Mouse (Mus musculus) right cerebral cortex, postnatal 36 days (tissue): Measurements from ENCODE around the gene Herpud1.

Experiments used
- DNase-seq, 2 experiments: peaks; one replicate each; pipeline ENCODE4 v3.0.0; 2022; ENCODE audit warnings: low spot score in 2 of 2, mixed read lengths in 1 of 2

Herpud1 gene

DNA sequence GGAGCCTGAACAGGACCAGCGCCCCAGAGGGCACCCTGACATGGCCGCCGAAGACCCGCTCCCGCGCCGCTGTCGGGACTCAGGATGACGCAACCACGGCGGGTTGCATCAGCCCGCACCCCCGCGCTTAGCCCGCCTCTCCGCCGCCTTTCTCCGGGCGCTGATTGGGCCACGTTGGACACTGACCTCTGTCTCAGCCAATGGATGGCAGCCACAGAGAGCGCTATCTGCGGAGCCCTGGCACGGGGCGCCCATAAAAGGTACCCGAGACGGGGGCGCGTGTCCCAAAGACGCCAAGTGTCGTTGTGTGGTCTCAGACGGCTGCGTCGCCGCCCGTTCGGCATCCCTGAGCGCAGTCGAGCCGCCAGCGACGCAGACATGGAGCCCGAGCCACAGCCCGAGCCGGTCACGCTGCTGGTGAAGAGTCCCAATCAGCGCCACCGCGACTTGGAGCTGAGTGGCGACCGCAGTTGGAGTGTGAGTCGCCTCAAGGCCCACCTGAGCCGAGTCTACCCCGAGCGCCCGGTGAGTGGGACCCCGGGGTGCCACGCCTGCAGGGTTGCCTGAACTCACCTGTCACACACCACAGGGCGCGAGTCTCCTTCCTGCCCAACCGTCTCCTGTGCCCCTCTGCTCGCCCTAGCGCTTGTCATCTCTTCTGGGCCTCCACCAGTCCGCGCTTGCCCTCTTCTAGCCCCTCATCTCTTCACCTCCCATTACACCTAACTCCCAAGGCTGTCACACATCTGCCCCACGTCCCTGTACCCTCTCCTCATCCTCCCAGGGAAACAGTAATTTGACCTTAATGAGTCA, at the start of gene Herpud1:
TSS of gene Herpud1 (plus strand) at position 225 of the 813 bp plus-strand sequence.
- DNase-seq = peak; percentile 99

DNA sequence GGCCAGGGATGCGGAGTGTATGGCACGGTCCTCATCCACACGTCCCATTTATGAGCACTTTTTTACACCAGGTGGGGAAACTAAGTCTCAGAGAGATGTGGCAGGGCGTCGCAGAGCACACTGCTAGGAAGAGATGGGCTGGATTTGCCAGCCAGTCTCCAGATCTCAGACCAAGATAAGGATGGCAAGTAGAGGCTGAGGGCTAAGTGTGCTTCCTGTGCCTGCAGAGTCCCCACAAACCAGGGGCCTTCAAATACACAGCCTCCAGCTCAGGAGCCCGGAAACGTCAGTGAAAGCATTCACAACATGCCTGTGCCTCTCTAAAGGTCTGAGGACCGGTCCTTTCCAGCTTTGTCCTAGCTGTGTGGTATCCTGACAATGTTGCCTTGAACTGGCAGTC, 48.7 kb upstream of the Herpud1 start:
- no peak for DNase-seq

- DNase-seq = no peak
These were observed 45.4 kb upstream of the Herpud1 start for GRCm38 (mm10) chr8:94340796-94341195.

- no peak for DNase-seq
These were observed 43.5 kb upstream of the Herpud1 start for GRCm38 (mm10) chr8:94342691-94343090.

DNA sequence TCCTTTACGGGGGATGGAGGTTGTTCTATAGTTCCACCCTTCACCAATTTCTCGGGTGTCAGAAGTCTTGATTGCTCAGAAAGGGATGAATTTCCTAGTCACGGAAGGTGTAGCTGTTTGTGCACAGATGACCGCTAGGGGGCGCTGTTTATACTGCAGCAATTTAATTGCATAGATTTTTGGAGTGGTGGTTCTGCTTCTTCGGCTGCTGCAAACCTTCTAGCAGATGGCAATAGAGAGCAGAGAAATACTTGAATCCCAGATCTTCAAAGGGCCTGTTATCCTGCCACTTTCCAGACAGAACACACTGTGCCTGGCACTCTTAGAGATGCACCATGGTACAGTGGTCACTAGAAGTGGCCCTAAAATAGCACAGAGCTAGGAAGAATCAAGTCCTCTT, 42.9 kb upstream of the Herpud1 start:
- peak; percentile 64 to 67 for DNase-seq

- DNase-seq = no peak
These were observed 42.4 kb upstream of the Herpud1 start for GRCm38 (mm10) chr8:94343778-94344320.

DNA sequence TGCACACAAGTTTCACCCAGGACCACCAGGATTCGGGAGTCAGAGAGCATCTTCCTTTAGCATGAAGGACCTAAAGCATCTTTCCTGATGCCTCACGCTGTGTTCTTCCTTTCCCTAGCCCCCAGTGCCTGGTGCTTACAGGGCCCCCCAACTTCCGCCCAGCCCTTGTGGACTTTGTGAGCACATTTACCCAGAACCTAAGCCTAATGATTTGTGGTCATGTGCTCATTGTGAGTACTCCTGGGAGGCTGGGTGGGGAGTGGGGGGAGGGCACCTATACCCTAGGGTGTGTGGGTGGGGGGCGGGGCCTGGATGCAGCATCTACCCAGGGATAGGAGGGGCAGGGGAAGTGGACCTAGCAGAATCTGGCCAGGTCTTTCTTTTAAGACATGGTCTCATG, 40.6 kb upstream of the Herpud1 start:
- DNase-seq = no peak

DNA sequence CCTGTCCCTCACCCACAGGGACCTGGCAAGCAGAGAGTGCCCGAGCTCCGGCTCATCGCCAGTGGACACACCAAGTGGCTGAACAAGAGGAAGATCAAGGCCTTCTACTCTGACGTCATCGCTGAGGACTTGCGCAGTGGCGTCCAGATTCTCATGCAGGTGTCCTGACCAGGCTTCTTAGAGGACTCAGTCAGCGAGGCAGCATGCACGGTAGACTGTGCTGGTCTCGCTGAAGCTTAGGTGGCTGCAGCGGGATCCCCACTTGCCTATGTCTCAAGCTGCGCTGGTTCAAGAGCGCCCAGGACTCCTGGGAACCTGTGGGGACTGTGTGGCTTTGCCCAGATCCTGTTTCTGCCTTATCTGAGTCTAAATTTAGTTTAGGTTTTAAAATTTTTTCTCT, 40.0 kb upstream of the Herpud1 start:
- no peak for DNase-seq

GRCm38 (mm10) chr8:94348425-94348824, 37.8 kb upstream of the Herpud1 start:
- DNase-seq = no peak

DNA sequence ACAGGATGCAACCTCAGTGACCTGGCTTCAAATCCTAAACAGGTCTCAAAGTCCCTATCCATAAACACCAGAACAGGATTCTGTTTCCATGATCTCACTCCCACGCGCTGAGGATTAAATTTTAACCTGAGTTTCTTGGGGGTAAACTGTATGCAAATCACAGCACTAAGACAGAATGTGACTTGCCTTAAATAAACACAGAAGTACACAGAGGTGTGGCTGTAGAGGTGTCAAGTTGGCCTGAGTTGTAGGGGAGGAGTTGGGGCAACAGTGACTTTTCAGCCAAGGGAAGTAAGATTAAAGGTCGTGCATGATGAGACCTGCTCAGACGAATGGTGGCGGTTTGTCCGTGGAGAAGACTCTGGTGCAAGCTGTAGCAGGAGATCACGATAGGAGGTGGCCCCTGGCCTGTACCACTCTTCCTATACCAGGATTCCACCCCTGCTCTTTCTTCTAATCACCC, 32.1 kb upstream of the Herpud1 start:
- no peak for DNase-seq

GRCm38 (mm10) chr8:94354571-94354970, 31.7 kb upstream of the Herpud1 start:
- no peak for DNase-seq

DNA sequence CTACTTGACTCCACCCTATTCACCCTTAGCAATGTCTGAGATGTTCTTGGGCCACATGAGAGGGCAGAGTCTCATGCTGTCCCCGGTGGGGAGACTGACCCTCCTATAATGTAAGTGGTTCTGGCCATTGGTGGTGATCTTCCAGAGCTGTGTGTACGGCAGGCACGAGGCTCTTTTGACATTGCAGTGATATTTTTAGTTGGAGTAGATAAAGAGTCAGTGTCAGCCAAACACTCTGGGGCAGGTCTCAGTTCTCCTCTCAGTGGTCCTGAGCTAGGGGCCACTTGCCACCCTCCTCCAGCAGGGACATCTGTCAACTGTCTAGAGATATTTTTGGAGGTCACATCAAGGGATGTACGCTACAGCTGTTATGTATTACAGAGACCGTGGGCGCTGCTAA, 29.0 kb upstream of the Herpud1 start:
- DNase-seq = no peak

- DNase-seq = peak; percentile 20 to 30
These were observed 27.7 kb upstream of the Herpud1 start for GRCm38 (mm10) chr8:94358541-94358940.

GRCm38 (mm10) chr8:94361774-94362431, 24.3 kb upstream of the Herpud1 start:
- no peak for DNase-seq

DNA sequence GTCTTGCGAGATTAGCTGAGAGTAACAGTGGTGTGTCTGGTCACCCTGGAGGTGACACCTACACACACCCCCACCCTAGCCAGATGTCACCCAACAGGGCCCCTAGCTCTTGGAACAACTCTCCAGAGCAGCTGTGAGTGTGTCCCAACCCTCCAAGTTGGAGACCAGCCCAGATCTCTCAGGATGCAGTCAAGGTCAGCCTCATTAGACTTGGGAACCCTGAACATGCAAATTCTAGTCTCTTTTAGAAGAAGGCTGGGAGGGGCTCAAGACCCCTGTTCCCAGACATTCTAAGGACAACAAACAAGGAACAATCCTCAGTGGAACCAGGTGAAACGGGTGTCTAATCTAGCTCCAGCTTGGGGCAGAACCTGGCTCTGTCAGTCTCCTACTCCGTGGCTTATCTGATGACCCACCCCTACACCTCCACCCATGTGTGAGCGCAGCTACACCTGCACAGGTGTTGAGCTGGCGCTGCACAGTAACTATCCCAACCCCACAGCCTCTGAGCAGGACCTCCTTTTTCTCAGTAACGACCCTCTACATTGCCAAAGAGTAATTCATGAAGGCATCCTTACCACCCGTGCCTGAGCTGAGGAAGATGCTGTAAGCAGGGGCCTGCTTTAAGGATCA, 23.5 kb upstream of the Herpud1 start:
- no peak for DNase-seq

DNA sequence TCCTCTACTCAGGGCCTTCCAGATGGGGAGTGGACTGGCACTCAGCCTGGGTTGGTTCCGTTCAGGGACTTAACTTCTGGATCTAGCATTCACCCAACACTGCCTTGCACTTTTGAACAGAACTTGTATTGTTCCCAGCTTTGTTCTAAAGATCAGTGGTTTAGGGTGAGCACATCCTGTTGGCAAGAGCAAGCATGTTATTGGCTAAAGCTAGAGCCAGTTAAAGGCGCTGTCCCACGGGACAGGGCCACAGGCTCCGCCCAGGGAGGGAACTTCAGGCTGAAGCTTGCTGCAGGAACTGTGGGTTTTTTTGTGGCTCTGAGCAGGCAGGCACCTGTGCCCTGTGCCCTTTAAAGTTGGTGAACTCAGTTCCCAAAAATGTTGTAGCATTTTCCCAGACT, 22.9 kb upstream of the Herpud1 start:
- peak in 1 of 2 experiments; percentile 23 for DNase-seq

DNA sequence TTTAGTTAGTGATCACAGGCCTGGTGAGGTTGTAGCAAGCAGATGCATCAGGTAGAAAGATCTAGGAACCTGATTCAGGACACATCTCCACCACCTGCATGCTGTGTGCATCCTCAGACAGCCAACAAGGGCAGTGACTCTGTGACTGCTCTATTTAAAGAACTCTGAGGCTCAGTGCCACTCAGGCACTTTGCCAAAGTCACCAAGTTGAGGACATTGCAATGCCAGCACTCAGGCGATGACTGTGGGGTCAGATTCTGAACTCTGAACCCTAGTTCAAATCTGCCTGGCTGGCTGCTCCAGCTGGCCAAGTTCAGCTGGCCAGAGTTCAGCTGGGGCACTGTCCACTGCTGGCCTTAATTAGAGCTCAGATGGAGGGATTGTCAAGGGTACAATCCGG, 22.3 kb upstream of the Herpud1 start:
- DNase-seq = no peak

- DNase-seq = no peak
These were observed 21.4 kb upstream of the Herpud1 start for GRCm38 (mm10) chr8:94364686-94365312.

GRCm38 (mm10) chr8:94365410-94365981, 20.7 kb upstream of the Herpud1 start:
- no peak for DNase-seq

DNA sequence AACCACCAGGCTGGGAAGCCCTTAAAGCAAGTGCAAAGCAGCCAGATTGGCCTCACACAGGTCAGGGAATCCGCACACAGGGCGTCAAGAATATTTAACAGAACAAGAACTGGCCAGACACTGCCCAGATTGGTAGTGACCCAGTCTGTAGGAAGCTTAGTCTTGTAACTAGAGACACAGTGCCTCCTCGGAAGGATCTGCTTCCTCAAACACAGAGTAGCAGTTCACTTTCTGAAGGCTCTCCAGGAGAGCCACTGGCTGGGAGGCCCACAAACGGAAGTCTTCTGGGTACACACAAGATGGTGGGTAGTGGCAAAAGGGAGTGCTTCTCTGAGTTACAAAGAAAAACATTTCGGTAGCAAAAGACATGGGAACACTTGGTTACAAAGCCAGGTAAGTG, 15.4 kb upstream of the Herpud1 start:
- DNase-seq = no peak

GRCm38 (mm10) chr8:94372955-94373599, 13.2 kb upstream of the Herpud1 start:
- DNase-seq = no peak
